Mouse (Mus musculus): ENCODE measurements around the gene Stn1.

Stn1 gene

DNA sequence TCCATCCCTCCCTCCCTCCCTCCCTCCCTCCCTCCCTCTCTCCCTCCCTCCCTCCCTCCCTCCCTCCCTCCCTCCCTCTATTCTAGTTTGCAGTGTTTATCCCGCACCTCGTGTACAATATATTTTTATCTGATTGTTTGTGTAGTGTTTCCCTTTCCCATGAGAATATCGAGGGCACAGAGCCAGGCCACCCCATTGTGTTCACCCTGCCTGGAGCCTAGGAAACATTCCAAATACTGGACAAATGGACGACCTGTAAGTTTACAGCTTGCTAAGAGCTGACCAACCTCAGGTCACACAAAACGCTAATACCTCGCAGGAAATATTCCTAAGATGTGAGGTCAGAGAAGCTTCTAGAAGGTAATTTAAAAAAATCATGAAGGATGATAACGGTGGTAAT lies 85.1 kb downstream of the Stn1 start:
- no peak for DNase-seq (ENCODE audit: low spot score)

- DNase-seq (ENCODE audit: low spot score): no peak
These were observed 85.7 kb downstream of the Stn1 start for GRCm38 (mm10) chr19:47451476-47452113.
